In the genomic region with DNA sequence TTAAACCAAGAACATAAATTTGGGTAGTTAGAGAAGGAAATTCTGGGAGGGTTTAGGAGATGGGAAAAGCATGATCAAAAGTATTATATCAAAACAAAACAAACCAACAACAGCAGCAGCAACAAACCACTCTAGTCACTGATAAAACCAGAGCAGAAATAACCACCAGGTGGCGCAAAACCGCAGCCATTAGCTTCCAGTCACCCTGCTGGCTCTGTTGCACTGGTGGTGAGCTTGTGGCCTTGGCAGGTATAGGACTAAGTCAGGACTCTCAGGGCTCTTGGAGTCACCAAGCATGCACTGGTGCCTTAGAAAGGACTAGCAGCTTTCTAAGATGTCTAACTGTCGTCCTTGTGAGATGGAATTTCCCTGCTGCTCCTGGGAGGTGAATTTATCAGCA, we compare ENCODE assay signal across 8 mouse cellular contexts.
DNase-seq lines count a peak whose midpoint lies in the region; ATAC-seq and TF ChIP-seq lines count a peak whose summit lies in the region.

No protein-coding gene starts in this region.

- DNase-seq in urinary bladder, adult 18-20 months (ENCODE audit: low spot score in 2 of 2) = peak; percentile 24 to 28
- no peak for DNase-seq in urinary bladder, adult 2 months (ENCODE audit: low spot score)
- DNase-seq in induced T-regulatory cell, adult 2 months (ENCODE audit: low read depth) = peak; percentile 74
- peak; percentile 77 for DNase-seq in limb, embryonic 14.5 days (ENCODE audit: low spot score)
- DNase-seq in thymus, postnatal 4 days = peak; percentile 81

- TF ChIP-seq CTCF in bone marrow macrophage, adult 2 months (IDR thresholded peaks at IDR 0.05; ENCODE audit: low read depth, low read length) = peak; percentile 25; the same call in 1 of the 2 replicates

- no peak overlapping the region for H3K9ac ChIP-seq in limb, embryonic 14.5 days (ENCODE audit: low read depth, low read length, severe bottlenecking)
- H3K9ac ChIP-seq in neural tube, embryonic 12.5 days = no peak overlapping the region

- WGBS in limb, embryonic 14.5 days = 18% methylated on average over 3 of the region's 3 CpGs
- 14% methylated on average over 3 of the region's 3 CpGs for WGBS in neural tube, embryonic 12.5 days

- no peak overlapping the region for H3K27ac ChIP-seq in bone marrow macrophage, adult 2 months (ENCODE audit: insufficient read depth, low read depth, low read length)
- H3K27ac ChIP-seq in limb, embryonic 14.5 days (replicated peaks; ENCODE audit: low read depth, low read length) = no peak overlapping the region
- no peak overlapping the region for H3K27ac ChIP-seq in neural tube, embryonic 12.5 days

- no peaks in the 10 kb centered on the region for H3K36me3 ChIP-seq in limb, embryonic 14.5 days (ENCODE audit: control insufficient read depth, insufficient read depth, low read length)
- H3K36me3 ChIP-seq in neural tube, embryonic 12.5 days = no peaks in the 10 kb centered on the region

- TF ChIP-seq POLR2A in bone marrow macrophage, adult 2 months (IDR thresholded peaks at IDR 0.05; ENCODE audit: borderline replicate concordance, low read depth, low read length) = no peak
- no peak for TF ChIP-seq POLR2A in limb, embryonic 14.5 days (IDR thresholded peaks at IDR 0.05; ENCODE audit: borderline replicate concordance, extremely low read depth, insufficient read depth, insufficient read length)

- H3K4me1 ChIP-seq in bone marrow macrophage, adult 2 months (ENCODE audit: control insufficient read depth, insufficient read depth, low read length) = no peaks in the 10 kb centered on the region; the same call in 1 of the 2 replicates
- no peaks in the 10 kb centered on the region for H3K4me1 ChIP-seq in limb, embryonic 14.5 days (ENCODE audit: control insufficient read depth, insufficient read depth, low read length)
- H3K4me1 ChIP-seq in neural tube, embryonic 12.5 days = no peaks in the 10 kb centered on the region

- H3K4me2 ChIP-seq in limb, embryonic 14.5 days (replicated peaks; ENCODE audit: low read depth, low read length, severe bottlenecking) = no peak overlapping the region
- H3K4me2 ChIP-seq in neural tube, embryonic 12.5 days (replicated peaks) = no peak overlapping the region

- no peaks in the 10 kb centered on the region for H3K9me3 ChIP-seq in limb, embryonic 14.5 days (ENCODE audit: control insufficient read depth, low read length)
- H3K9me3 ChIP-seq in neural tube, embryonic 12.5 days = no peaks in the 10 kb centered on the region

- ATAC-seq in erythroid progenitor cell, adult 5-6 weeks (replicated peaks; ENCODE audit: low FRiP score, poor library complexity, severe bottlenecking) = peak; percentile 61; the same call in 1 of the 2 replicates
- ATAC-seq in limb, embryonic 14.5 days (ENCODE audit: low FRiP score, low read depth) = no peak
- ATAC-seq in neural tube, embryonic 12.5 days (ENCODE audit: low FRiP score, low read depth) = 0 out of 2 replicates have a peak, but pooled peaks have one; percentile 69

- H3K27me3 ChIP-seq in limb, embryonic 14.5 days (ENCODE audit: control insufficient read depth, insufficient read depth, low read length) = no peaks in the 10 kb centered on the region
- no peaks in the 10 kb centered on the region for H3K27me3 ChIP-seq in neural tube, embryonic 12.5 days (replicated peaks)

- H3K4me3 ChIP-seq in bone marrow macrophage, adult 2 months (ENCODE audit: insufficient read depth, low read length) = no peak overlapping the region
- H3K4me3 ChIP-seq in limb, embryonic 14.5 days (replicated peaks; ENCODE audit: low read length) = no peak overlapping the region
- H3K4me3 ChIP-seq in neural tube, embryonic 12.5 days = no peak overlapping the region
